Mouse (Mus musculus): ENCODE measurements around the gene Car9. TPM values are rescaled to one million over a fixed set of nuclear protein-coding genes. Genes with fewer than 3 reads are reported as not detected.

Gene Car9
- polyA plus RNA-seq, 1 experiment from 2014 or later, result 0.41 TPM

- ATAC-seq (replicated peaks; ENCODE audit: insufficient number of reproducible peaks, low FRiP score, low TSS enrichment, low read depth) (no peak), DNase-seq (ENCODE audit: low spot score) (no peak)
- no peak overlapping the region for H3K4me2 ChIP-seq (ENCODE audit: low read depth, low read length)
- H3K27ac ChIP-seq (replicated peaks; ENCODE audit: low read depth, low read length), result no peak overlapping the region
- H3K27me3 ChIP-seq (ENCODE audit: control insufficient read depth, insufficient read depth, low read length), result no peaks in the 10 kb centered on the region
- 93% methylated on average over 8 of the region's 8 CpGs for WGBS
- H3K4me3 ChIP-seq (ENCODE audit: low read depth, low read length), result no peak overlapping the region
- H3K9me3 ChIP-seq (replicated peaks; ENCODE audit: control insufficient read depth, low read length), result no peaks in the 10 kb centered on the region
- H3K4me1 ChIP-seq (ENCODE audit: control insufficient read depth, insufficient read depth, low read length), result peaks cover 8% of the 10 kb centered on the region
- 0 out of 2 replicates have a peak, but pooled peaks cover 3% of the 10 kb centered on the region for H3K36me3 ChIP-seq (replicated peaks; ENCODE audit: control insufficient read depth, insufficient read depth, low read depth, low read length)
- no peak overlapping the region for H3K9ac ChIP-seq (replicated peaks; ENCODE audit: low read length)
These were observed 9.4 kb upstream of the Car9 start for GRCm38 (mm10) chr4:43497405-43497804.

- ATAC-seq (replicated peaks; ENCODE audit: insufficient number of reproducible peaks, low FRiP score, low TSS enrichment, low read depth) (no peak), DNase-seq (ENCODE audit: low spot score) (no peak)
- WGBS, result 74% methylated on average over 4 of the region's 4 CpGs
- H3K4me3 ChIP-seq (ENCODE audit: low read depth, low read length), result peak overlapping the region; percentile 57
- peaks cover 8% of the 10 kb centered on the region for H3K4me1 ChIP-seq (ENCODE audit: control insufficient read depth, insufficient read depth, low read length)
- 0 out of 2 replicates have a peak, but pooled peaks cover 3% of the 10 kb centered on the region for H3K36me3 ChIP-seq (replicated peaks; ENCODE audit: control insufficient read depth, insufficient read depth, low read depth, low read length)
- H3K4me2 ChIP-seq (ENCODE audit: low read depth, low read length), result peak overlapping the region; percentile 66
- H3K27me3 ChIP-seq (ENCODE audit: control insufficient read depth, insufficient read depth, low read length), result no peaks in the 10 kb centered on the region
- H3K9ac ChIP-seq (replicated peaks; ENCODE audit: low read length), result peak overlapping the region; percentile 67
- H3K9me3 ChIP-seq (replicated peaks; ENCODE audit: control insufficient read depth, low read length), result no peaks in the 10 kb centered on the region
- H3K27ac ChIP-seq (replicated peaks; ENCODE audit: low read depth, low read length), result no peak overlapping the region
These were observed 8.8 kb upstream of the Car9 start for GRCm38 (mm10) chr4:43497946-43498345.

GRCm38 (mm10) chr4:43498983-43499382 is 7.8 kb upstream of the Car9 start:
- Histone ChIP-seq H3K4me3 (ENCODE audit: low read depth, low read length) (peak overlapping the region; percentile 57), H3K27me3 (ENCODE audit: control insufficient read depth, insufficient read depth, low read length) (no peaks in the 10 kb centered on the region), H3K9ac (replicated peaks; ENCODE audit: low read length) (peak overlapping the region; percentile 67), H3K4me1 (ENCODE audit: control insufficient read depth, insufficient read depth, low read length) (peaks cover 8% of the 10 kb centered on the region), H3K36me3 (replicated peaks; ENCODE audit: control insufficient read depth, insufficient read depth, low read depth, low read length) (0 out of 2 replicates have a peak, but pooled peaks cover 3% of the 10 kb centered on the region), H3K4me2 (ENCODE audit: low read depth, low read length) (peak overlapping the region; percentile 66), H3K9me3 (replicated peaks; ENCODE audit: control insufficient read depth, low read length) (no peaks in the 10 kb centered on the region), H3K27ac (replicated peaks; ENCODE audit: low read depth, low read length) (0 out of 2 replicates have a peak overlapping the region, but pooled peaks have one; percentile 3)
- DNase-seq (ENCODE audit: low spot score), result peak; percentile 76
- no peak for ATAC-seq (replicated peaks; ENCODE audit: insufficient number of reproducible peaks, low FRiP score, low TSS enrichment, low read depth)
- WGBS, result 11% methylated on average over 8 of the region's 8 CpGs

GRCm38 (mm10) chr4:43499407-43500333 is 7.1 kb upstream of the Car9 start, which contains the start of gene Arhgef39:
Gene Arhgef39, minus strand, starts transcription at chr4:43499695.
- DNase-seq (ENCODE audit: low spot score), result peak; percentile 93
- 0 out of 2 replicates have a peak, but pooled peaks cover 3% of the 10 kb centered on the region for H3K36me3 ChIP-seq (replicated peaks; ENCODE audit: control insufficient read depth, insufficient read depth, low read depth, low read length)
- no peaks in the 10 kb centered on the region for H3K27me3 ChIP-seq (ENCODE audit: control insufficient read depth, insufficient read depth, low read length)
- H3K9me3 ChIP-seq (replicated peaks; ENCODE audit: control insufficient read depth, low read length), result no peaks in the 10 kb centered on the region
- H3K27ac ChIP-seq (replicated peaks; ENCODE audit: low read depth, low read length), result 0 out of 2 replicates have a peak within 1 kb of the TSS, but pooled peaks have one; percentile 3
- peaks cover 8% of the 10 kb centered on the region for H3K4me1 ChIP-seq (ENCODE audit: control insufficient read depth, insufficient read depth, low read length)
- H3K9ac ChIP-seq (replicated peaks; ENCODE audit: low read length), result peak within 1 kb of the TSS; percentile 67
- WGBS, result 6% methylated on average over 50 of the region's 50 CpGs
- ATAC-seq (replicated peaks; ENCODE audit: insufficient number of reproducible peaks, low FRiP score, low TSS enrichment, low read depth), result peak; percentile 81
- H3K4me2 ChIP-seq (ENCODE audit: low read depth, low read length), result peak within 1 kb of the TSS; percentile 66
- H3K4me3 ChIP-seq (ENCODE audit: low read depth, low read length), result peak within 1 kb of the TSS; percentile 57

- Histone ChIP-seq H3K9ac (replicated peaks; ENCODE audit: low read length) (no peak overlapping the region), H3K4me1 (ENCODE audit: control insufficient read depth, insufficient read depth, low read length) (peaks cover 8% of the 10 kb centered on the region), H3K27me3 (ENCODE audit: control insufficient read depth, insufficient read depth, low read length) (peaks cover 3% of the 10 kb centered on the region), H3K9me3 (replicated peaks; ENCODE audit: control insufficient read depth, low read length) (no peaks in the 10 kb centered on the region), H3K4me3 (ENCODE audit: low read depth, low read length) (no peak overlapping the region), H3K4me2 (ENCODE audit: low read depth, low read length) (no peak overlapping the region), H3K27ac (replicated peaks; ENCODE audit: low read depth, low read length) (no peak overlapping the region), H3K36me3 (replicated peaks; ENCODE audit: control insufficient read depth, insufficient read depth, low read depth, low read length) (no peaks in the 10 kb centered on the region)
- 71% methylated on average over 2 of the region's 2 CpGs for WGBS
- ATAC-seq (replicated peaks; ENCODE audit: insufficient number of reproducible peaks, low FRiP score, low TSS enrichment, low read depth) (no peak), DNase-seq (ENCODE audit: low spot score) (no peak)
These were observed 3.7 kb upstream of the Car9 start for GRCm38 (mm10) chr4:43503041-43503440.

GRCm38 (mm10) chr4:43503506-43503905 is 3.3 kb upstream of the Car9 start:
- 78% methylated on average over 6 of the region's 6 CpGs for WGBS
- Histone ChIP-seq H3K27me3 (ENCODE audit: control insufficient read depth, insufficient read depth, low read length) (peaks cover 3% of the 10 kb centered on the region), H3K4me2 (ENCODE audit: low read depth, low read length) (no peak overlapping the region), H3K9ac (replicated peaks; ENCODE audit: low read length) (no peak overlapping the region), H3K9me3 (replicated peaks; ENCODE audit: control insufficient read depth, low read length) (no peaks in the 10 kb centered on the region), H3K4me1 (ENCODE audit: control insufficient read depth, insufficient read depth, low read length) (peaks cover 5% of the 10 kb centered on the region), H3K4me3 (ENCODE audit: low read depth, low read length) (no peak overlapping the region), H3K36me3 (replicated peaks; ENCODE audit: control insufficient read depth, insufficient read depth, low read depth, low read length) (no peaks in the 10 kb centered on the region), H3K27ac (replicated peaks; ENCODE audit: low read depth, low read length) (no peak overlapping the region)
- ATAC-seq (replicated peaks; ENCODE audit: insufficient number of reproducible peaks, low FRiP score, low TSS enrichment, low read depth) (no peak), DNase-seq (ENCODE audit: low spot score) (no peak)

GRCm38 (mm10) chr4:43504269-43504668 is 2.5 kb upstream of the Car9 start:
- H3K9ac ChIP-seq (replicated peaks; ENCODE audit: low read length), result no peak overlapping the region
- no peak overlapping the region for H3K4me2 ChIP-seq (ENCODE audit: low read depth, low read length)
- no peak for DNase-seq (ENCODE audit: low spot score)
- H3K36me3 ChIP-seq (replicated peaks; ENCODE audit: control insufficient read depth, insufficient read depth, low read depth, low read length), result no peaks in the 10 kb centered on the region
- WGBS, result 82% methylated on average over 4 of the region's 4 CpGs
- no peaks in the 10 kb centered on the region for H3K9me3 ChIP-seq (replicated peaks; ENCODE audit: control insufficient read depth, low read length)
- no peak overlapping the region for H3K4me3 ChIP-seq (ENCODE audit: low read depth, low read length)
- H3K27ac ChIP-seq (replicated peaks; ENCODE audit: low read depth, low read length), result no peak overlapping the region
- no peak for ATAC-seq (replicated peaks; ENCODE audit: insufficient number of reproducible peaks, low FRiP score, low TSS enrichment, low read depth)
- peaks cover 3% of the 10 kb centered on the region for H3K27me3 ChIP-seq (ENCODE audit: control insufficient read depth, insufficient read depth, low read length)
- H3K4me1 ChIP-seq (ENCODE audit: control insufficient read depth, insufficient read depth, low read length), result no peaks in the 10 kb centered on the region; the same call in none of the 2 replicates

GRCm38 (mm10) chr4:43506074-43506473 is 692 bp upstream of the Car9 start:
- no peak overlapping the region for H3K4me2 ChIP-seq (ENCODE audit: low read depth, low read length)
- no peaks in the 10 kb centered on the region for H3K9me3 ChIP-seq (replicated peaks; ENCODE audit: control insufficient read depth, low read length)
- 87% methylated on average over 8 of the region's 8 CpGs for WGBS
- H3K4me3 ChIP-seq (ENCODE audit: low read depth, low read length), result no peak overlapping the region
- no peak overlapping the region for H3K9ac ChIP-seq (replicated peaks; ENCODE audit: low read length)
- H3K4me1 ChIP-seq (ENCODE audit: control insufficient read depth, insufficient read depth, low read length), result no peaks in the 10 kb centered on the region; the same call in none of the 2 replicates
- ATAC-seq (replicated peaks; ENCODE audit: insufficient number of reproducible peaks, low FRiP score, low TSS enrichment, low read depth) (no peak), DNase-seq (ENCODE audit: low spot score) (no peak)
- no peak overlapping the region for H3K27ac ChIP-seq (replicated peaks; ENCODE audit: low read depth, low read length)
- H3K27me3 ChIP-seq (ENCODE audit: control insufficient read depth, insufficient read depth, low read length), result peaks cover 3% of the 10 kb centered on the region
- no peaks in the 10 kb centered on the region for H3K36me3 ChIP-seq (replicated peaks; ENCODE audit: control insufficient read depth, insufficient read depth, low read depth, low read length)

Data from embryonic facial prominence, embryonic 11.5 days (tissue).